Mouse (Mus musculus) kidney, postnatal 25 days (tissue): ENCODE data around the gene Fgf12.

ENCODE experiments used
- DNase-seq, 2 experiments: peaks; one replicate each; pipeline ENCODE4 v3.0.0; 2021; ENCODE audit warnings: mixed read lengths in 2 of 2

Gene Fgf12

GRCm38 (mm10) chr16:28454821-28455220, 298.0 kb downstream of the Fgf12 start:
- no peak for DNase-seq

DNA sequence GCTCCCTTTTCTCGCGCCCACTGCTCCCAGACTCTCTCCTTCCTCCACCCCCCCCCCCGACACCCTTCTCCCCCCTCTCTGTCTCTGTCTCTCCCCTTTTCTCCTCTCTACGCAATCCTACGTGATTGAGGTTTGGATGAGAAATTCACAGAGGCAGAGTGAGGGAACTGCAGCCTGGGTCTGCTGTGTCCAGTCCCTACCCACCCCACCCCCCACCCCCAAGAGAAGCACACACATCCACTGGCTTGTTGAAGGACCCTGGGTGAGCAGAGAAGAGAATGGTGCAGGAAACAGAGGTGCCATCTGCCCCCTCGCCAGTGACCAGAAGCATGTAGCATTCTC, 305.8 kb downstream of the Fgf12 start:
- DNase-seq: no peak

DNA sequence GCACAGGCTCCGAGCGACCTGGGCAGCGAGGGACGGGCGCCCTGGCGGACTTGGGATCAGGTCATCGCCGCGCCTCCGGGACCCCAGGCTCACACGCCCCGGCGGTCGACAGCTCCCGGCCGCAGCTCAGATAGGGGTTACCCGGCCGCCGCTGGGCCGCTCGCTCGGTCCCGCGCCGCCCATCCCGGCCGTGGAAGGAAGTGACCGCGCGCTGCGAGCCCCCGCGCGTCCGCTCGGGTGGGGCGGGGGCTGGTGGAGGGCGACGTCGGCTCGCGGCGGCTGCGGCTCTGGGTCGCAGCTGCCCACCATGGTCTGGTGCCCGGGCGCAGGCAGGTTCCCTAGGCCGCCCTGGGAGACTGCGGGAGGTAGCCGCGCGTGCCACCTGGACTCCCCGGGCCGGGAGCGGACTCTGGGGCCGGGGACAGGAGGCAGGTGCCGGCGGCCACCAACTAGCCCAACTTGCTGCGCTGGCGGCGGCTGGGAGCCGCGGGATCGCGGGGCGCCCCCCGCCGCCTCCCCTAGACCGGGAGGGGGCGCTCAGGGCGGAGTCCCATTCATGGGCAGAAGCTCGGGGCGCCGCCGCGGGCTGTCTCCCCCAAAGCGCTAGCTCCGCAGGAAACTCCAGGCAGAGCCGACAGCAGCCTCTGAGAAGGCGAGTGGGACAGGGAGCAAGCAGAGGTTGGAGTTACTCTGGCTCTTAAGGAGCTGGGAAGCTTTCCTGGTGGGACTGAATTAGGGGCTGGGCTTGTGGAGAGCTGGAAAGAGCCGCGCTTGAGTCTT, 306.3 kb downstream of the Fgf12 start:
- peak; percentile 1 to 38 for DNase-seq

DNA sequence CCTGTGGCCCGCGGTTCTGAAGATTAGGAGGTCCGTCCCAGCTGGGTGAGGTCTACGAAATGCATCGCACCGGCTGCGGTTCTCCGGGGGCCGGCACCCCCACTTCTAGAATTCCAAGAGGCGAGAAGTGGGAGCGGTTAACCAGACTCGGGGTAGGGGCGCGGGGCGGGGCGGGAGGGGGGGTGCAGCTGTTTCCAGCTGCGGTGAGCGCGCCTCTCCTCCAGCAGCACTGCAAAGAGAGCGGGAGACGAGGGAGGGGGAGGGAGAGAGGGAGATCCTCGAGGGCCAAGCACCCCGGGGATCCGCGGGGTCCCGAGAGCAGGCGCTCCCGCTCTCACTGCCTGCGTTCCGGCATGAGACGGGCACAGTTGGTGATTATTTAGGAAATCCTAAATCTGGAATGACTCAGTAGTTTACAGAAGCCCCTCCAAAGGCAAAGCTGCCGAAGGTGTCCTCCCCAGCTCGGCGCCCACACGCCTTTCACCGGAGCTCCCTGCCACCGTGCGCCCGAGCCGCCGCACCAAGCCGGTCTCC, 307.0 kb downstream of the Fgf12 start:
- DNase-seq: no peak

DNA sequence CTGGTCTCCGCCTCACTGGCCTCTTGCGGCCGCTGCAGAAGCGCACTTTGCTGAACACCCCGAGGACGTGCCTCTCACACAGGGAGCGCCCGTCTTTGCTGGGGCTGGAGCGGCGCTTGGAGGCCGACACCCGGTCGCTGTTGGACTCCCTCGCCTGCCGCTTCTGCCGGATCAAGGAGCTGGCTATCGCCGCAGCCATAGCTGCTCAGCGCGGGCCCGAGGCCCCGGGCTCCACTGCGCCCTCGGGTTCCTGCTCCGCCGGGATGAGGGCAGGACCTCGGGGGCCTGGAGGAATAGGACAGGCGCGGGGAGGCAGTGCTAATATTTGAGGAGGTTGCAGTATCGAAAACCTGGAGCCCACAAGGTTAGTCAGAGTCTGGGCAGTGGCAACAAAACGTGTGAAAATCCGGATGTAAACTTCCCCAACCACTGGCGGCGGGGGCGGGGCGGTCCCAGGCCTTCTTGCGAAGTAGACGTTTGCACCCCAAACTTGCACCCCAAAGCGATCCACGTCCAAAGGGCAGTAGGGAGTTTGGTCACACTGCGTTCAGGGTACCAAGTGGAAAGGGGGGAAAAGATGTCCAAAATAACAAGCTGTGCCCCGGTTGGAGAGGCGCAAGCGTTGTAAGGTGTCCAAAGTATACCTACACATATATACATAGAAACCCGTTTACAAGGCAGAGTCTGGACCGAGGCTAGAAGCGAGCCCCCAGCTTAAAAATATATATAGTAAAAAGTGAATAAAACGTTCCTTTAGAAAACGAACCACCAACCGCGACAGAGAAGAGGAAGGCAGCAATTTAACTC, 307.7 kb downstream of the Fgf12 start:
- DNase-seq: peak; percentile 6 to 45

DNA sequence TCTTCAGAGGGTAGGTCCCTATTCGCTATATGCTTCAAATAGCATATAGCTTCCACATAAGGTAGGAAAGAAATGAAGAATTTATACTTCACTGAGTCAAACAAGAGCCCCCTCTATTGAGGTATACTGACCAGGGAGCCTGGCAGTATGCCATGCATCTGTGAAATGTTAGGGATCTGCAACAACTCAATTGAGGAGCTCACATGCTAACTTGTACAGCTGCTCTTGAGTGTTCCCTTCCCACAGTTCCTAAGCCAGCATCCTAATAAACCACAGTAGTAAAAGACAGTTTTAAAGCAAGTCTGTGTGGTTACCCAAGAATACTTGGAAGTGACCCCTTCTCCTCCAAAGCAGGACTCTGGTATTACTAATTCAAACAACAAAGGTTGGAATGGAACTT, 331.3 kb downstream of the Fgf12 start:
- no peak for DNase-seq

DNA sequence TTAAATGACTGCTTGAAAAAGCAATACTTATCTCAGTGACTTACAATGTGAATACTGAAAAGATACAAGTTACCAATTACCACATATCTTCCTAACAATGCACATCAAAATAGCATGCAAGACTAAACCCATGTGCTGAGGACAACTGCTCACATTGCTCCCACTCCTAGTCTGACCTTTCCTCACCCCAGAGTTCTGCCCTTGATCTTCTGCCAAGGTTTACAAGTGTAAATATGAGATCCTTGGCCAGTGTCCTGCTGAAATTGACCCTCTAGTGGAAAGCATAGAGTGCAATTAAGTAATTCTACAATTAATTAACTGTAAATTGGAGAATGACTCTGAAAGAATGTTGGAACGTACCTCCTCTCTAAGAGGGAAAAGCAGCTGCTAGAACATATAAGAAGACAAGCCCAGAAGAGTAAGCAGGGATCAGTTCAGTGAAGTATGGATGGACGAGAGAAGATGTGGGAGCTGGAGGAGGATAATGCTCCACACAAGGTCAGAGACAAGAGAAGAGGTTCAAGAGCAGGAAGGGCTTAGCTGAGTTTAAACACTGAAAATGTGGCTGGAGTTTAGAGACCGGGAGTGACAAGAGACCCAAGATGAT, 333.1 kb downstream of the Fgf12 start:
- no peak for DNase-seq

- DNase-seq: no peak
Measured at GRCm38 (mm10) chr16:28411210-28411817, 341.6 kb downstream of the Fgf12 start.

GRCm38 (mm10) chr16:28408294-28408693, 344.6 kb downstream of the Fgf12 start:
- DNase-seq: no peak

GRCm38 (mm10) chr16:28407892-28408291, 345.0 kb downstream of the Fgf12 start:
- no peak for DNase-seq

DNA sequence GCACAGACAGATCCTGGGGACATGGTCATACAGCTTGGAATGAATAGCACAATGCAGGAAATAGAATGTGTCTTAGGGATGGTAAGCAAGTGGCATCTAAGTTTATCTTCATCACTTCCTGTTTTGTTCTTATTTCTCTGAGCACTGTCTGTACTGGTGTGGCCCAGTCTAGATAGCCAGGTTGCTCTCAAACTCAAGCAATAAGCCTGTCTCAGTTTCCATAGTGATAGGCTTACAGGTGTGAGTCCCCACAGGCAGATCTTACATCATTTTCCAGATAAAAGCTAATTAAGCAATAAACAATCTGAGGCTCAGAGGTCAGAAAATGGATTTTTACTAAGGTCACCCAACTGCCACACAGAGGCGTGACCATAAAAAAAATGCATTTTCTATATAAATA, 348.7 kb downstream of the Fgf12 start:
- no peak for DNase-seq

DNA sequence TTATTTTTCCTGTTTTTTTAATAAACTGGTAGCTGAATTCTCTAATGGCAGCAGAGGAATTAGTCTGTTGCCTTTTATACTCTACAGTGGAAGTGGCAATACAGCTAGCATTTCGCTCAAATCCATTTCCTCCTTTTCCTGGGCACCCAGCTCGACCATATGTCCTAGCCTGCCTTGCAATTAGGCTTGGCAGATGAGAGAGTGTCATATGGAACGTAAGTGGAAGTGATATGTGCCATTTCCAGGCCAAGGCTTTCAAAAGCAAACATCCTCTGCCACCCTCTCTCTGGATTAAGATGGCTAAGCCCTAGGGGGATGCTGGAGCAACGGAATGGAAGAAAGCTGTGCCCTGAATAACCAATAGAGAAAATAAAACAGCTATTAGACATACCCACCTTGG, 350.2 kb downstream of the Fgf12 start:
- no peak for DNase-seq

DNA sequence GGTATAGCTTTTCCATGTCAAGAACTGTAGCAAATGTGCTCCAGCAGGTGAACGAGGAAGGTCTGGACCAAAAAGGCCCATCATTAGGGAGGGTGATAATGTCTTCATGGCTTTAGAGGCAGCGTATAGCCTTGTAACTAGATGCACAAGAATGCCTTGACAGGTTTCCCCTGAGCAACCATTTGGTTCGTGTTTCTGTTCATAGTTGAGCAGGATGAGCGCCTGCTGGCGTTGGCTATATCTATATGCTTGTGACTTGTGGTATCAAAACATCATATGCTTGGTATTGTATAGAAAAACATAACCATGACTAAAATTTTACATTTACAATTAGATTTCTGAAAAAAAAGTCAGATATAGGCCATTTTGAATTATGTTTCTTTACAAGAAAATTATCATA, 361.6 kb downstream of the Fgf12 start:
- DNase-seq: no peak

DNA sequence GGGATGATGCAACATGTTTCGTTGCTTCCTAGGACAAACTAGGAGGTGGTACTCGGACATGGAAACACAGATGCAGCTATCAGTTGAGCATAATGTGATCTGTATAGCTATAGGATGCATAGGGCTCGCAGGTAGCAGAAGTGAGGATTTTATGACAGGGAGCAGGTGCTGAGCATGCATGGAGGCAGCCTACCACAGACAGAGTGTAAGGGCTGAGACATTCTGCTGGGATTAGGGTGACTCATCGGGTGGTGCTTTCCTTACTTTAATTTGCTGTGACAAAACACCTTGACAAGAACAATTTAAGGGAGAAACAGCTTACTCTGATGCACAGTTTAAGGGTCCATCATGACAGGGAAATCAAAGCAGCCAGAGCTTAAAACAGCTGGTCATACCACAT, 363.8 kb downstream of the Fgf12 start:
- DNase-seq: no peak

GRCm38 (mm10) chr16:28374790-28375189, 378.1 kb downstream of the Fgf12 start:
- DNase-seq: no peak

GRCm38 (mm10) chr16:28373311-28373710, 379.6 kb downstream of the Fgf12 start:
- no peak for DNase-seq

- no peak for DNase-seq
Measured at GRCm38 (mm10) chr16:28350624-28351023, 402.2 kb downstream of the Fgf12 start.

DNA sequence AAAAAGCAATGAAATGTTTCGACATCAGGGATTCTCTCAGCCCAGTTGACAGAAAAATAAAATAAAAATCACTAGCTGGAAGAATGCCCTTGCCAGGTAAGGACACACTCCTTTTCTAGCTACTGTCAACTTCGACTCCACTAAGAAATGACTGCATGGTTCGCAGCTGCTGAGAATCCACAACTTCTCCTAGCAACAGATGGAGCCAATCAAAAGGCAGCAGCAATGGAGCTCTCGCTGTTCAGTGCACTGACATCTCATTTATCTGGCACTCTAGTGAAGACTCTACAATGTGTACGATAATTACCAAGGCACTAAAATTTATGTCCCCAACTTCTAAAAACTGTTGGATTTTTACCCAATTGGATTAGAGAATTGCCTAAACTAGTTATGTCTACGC, 407.5 kb downstream of the Fgf12 start:
- DNase-seq: no peak

- DNase-seq: peak in 1 of 2 experiments; percentile 2
Measured at GRCm38 (mm10) chr16:28337930-28338329, 414.9 kb downstream of the Fgf12 start.

DNA sequence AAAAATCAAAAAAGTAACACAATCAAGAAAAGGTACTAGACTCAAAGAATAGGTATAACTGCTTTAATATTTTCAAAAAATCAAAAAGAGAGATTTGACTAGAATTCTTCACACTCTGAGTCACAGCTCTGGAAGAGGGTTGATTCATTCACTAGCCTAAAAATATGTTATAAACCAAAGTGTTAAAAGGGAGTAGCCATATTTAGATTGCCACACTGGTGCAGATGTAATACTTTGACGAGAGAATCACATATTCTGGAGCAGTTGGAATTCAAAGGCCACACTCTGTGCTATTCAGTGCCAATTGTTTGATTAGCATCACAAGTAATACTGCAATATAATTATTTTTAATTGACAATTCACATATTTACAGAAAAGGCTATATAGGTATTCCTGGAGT, 416.2 kb downstream of the Fgf12 start:
- no peak for DNase-seq

GRCm38 (mm10) chr16:28335025-28335424, 417.8 kb downstream of the Fgf12 start:
- DNase-seq: no peak

DNA sequence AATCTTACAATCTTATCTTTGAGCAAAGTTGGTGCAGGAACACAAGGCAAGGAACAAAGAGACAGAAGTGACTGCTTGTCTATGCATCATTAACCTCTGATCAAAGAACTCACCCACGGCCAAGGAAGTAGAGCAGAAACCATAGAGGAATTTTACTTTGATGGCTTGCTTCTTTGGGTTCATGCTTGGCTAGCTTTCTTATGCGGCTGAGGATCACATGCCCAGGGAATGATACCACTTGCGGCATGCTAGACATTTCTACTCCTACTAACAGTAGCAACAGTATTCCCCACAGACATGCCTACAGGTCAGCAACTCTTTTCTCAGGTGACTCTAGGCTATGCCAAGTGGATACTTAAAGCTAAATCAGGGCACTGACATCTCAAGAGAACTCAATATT, 429.3 kb downstream of the Fgf12 start:
- peak in 1 of 2 experiments; percentile 18 for DNase-seq

DNA sequence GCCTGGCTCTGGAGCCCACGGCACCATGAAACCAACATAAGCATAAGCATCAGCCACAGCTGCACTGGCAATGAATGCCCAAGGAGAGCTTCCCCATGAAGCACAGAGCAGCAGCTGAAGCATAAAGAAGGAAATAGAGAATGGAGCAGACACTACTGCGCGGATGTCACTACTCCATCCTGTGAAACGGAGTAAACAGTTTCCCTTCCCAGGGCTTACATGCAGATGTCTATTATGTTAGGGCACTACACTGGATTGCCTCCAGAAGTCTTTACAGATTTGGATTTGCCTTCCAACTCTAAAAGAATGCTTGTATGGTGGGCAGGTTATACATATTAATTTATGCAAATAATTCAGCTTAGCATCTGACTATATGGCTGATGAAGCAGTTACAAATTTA, 441.2 kb downstream of the Fgf12 start:
- no peak for DNase-seq
